In the genomic region with DNA sequence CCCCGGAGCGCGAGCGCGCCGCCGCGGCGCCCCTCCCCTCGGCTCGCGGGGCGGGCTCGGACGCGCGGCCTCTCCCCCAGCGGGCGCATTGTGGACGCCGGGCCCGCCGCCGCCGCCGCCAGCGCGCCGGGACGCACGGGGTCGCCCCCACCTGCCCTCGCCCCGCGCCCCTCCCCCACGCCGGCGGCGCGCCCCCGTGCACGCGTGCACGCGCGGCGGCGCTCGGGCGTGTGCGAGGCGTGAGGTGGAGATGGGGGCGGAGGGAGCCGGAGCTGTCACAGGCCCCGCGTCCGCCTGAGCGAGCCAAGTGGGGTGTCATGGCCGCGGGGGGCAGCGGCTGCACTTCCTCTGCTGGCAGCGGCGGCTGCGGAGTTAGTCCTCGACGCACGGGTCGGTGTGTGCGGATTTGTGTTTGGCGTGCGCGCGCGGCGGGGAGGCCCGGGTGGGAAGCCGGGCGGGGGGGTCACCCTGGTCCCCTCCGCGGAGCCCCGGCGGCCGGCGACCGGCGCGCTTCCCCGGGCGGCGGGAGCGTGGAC, we compare ENCODE assay signal across 7 mouse cellular contexts. TPM values are rescaled to one million over a fixed set of nuclear protein-coding genes. Genes with fewer than 3 reads are reported as not detected.
DNase-seq lines count a peak whose midpoint lies in the region; ATAC-seq lines count a peak whose summit lies in the region.

No protein-coding gene starts in this region.

- H3K4me3 ChIP-seq in megakaryocyte, embryonic 14.5 days (replicated peaks): peak overlapping the region; percentile 98

- peak; percentile 84 to 91 for DNase-seq in adrenal gland, adult (ENCODE audit: inconsistent age in 2 of 2, low spot score in 1 of 2)
- DNase-seq in gastrocnemius, postnatal 10 days: peak; percentile 76
- DNase-seq in left cerebral cortex, postnatal 10 days (ENCODE audit: extremely low spot score in 1 of 2, low spot score in 2 of 2): peak; percentile 49 to 91
- peak; percentile 57 for DNase-seq in right cerebral cortex, postnatal 25 days

- intact Hi-C loops in left cerebral cortex, postnatal 10 days (cut with DNase I): loop anchor here (5.0 kb wide), 1 partner anchor 166 kb away; no protein-coding TSS in a partner anchor

- peak; percentile 65 for ATAC-seq in common myeloid progenitor, adult 5-6 weeks (replicated peaks; ENCODE audit: low read depth, poor library complexity, severe bottlenecking)
- peak; percentile 51 for ATAC-seq in inflammation-experienced regulatory T-cells, adult 6 months

- H3K27me3 ChIP-seq in megakaryocyte, embryonic 14.5 days (replicated peaks): no peaks in the 10 kb centered on the region

- peaks cover 11% of the 10 kb centered on the region for H3K36me3 ChIP-seq in megakaryocyte, embryonic 14.5 days (replicated peaks; ENCODE audit: low read length)

- H3K4me1 ChIP-seq in megakaryocyte, embryonic 14.5 days: peaks cover 57% of the 10 kb centered on the region

- H3K9me3 ChIP-seq in megakaryocyte, embryonic 14.5 days: no peaks in the 10 kb centered on the region

RNA-seq across cellular contexts. Expression of a gene that starts 0.5 kb away (rescaled TPM):
- total RNA-seq in common myeloid progenitor, adult 5-6 weeks (2017): 17.8 and 21.1 TPM in 2 replicates
- 10 to 100 TPM; 14.9 to 20.0 TPM for total RNA-seq in gastrocnemius, postnatal 10 days (2021)
- polyA plus RNA-seq in inflammation-experienced regulatory T-cells, adult 6 months (2017; shearing (Covaris generic)): 10 to 100 TPM; 12.8 to 22.3 (median 15.7) TPM
- 10 to 100 TPM; 17.3 to 18.7 TPM for total RNA-seq in left cerebral cortex, postnatal 10 days (2021)
- 0.19 TPM in 1 of 2 replicates, not detected in the other for polyA plus RNA-seq in megakaryocyte, embryonic 14.5 days (2012; ENCODE audit: insufficient read depth, low replicate concordance)

Comparison
In these comparisons a context has a peak if more than half of its experiments do, and no peak if none do; other contexts are left out.
1. Peak in every context shown above with its lines: DNase-seq, ATAC-seq and H3K4me3 ChIP-seq.